Mouse (Mus musculus) heart, embryonic 14.5 days (tissue): ENCODE data around the gene 6330409D20Rik. TPM values are rescaled to one million over a fixed set of nuclear protein-coding genes. Genes with fewer than 3 reads are reported as not detected.

Source experiments
- ATAC-seq: fragments of 200-750 bp; cut with Nextera tagmentation; 2 replicates; pipeline ENCODE4 v1.8.0; 2017; ENCODE audit warnings: low read depth, moderate TSS enrichment; ENCODE audit not compliant: insufficient number of reproducible peaks, insufficient read depth, low FRiP score
- H3K27ac ChIP-seq, 2 experiments: fragments of 200-500 bp in 1 of 2; fragments of 300-500 bp in 1 of 2; sonication (generic) in 1 of 2; replicated peaks in 1 of 2; 2 replicates each; pipeline ENCODE4 v1.5.1; 2012 to 2014; ENCODE audit warnings: low read depth in 2 of 2, low read length in 2 of 2, control low read depth in 1 of 2, mild to moderate bottlenecking in 1 of 2, mixed read lengths in 1 of 2; ENCODE audit not compliant: control insufficient read depth in 1 of 2, insufficient read depth in 1 of 2
- H3K27me3 ChIP-seq: fragments of 300-500 bp; sonication (generic); 2 replicates; pipeline ENCODE4 v1.6.1; 2014; ENCODE audit warnings: mild to moderate bottlenecking, low read length, control low read depth; ENCODE audit not compliant: control insufficient read depth, insufficient read depth
- H3K36me3 ChIP-seq: fragments of 300-500 bp; sonication (generic); 2 replicates; pipeline ENCODE4 v1.6.1; 2014; ENCODE audit warnings: mild to moderate bottlenecking, control low read depth, low read length, mixed read lengths; ENCODE audit not compliant: control insufficient read depth, insufficient read depth
- H3K4me1 ChIP-seq, 2 experiments: fragments of 200-500 bp in 1 of 2; fragments of 300-500 bp in 1 of 2; sonication (generic) in 1 of 2; 2 replicates each; pipeline ENCODE4 v1.6.1; 2012 to 2014; ENCODE audit warnings: low read length in 2 of 2, control low read depth in 1 of 2, mixed read lengths in 1 of 2; ENCODE audit not compliant: control insufficient read depth in 2 of 2, insufficient read depth in 2 of 2
- H3K4me2 ChIP-seq: fragments of 300-500 bp; sonication (generic); 2 replicates; pipeline ENCODE4 v1.6.1; 2014; ENCODE audit warnings: mild to moderate bottlenecking, low read length
- H3K4me3 ChIP-seq, 2 experiments: fragments of 200-500 bp in 1 of 2; fragments of 300-500 bp in 1 of 2; sonication (generic) in 1 of 2; 2 replicates each; pipeline ENCODE4 v1.5.1; 2012 to 2014; ENCODE audit warnings: low read length in 2 of 2, mild to moderate bottlenecking in 2 of 2, control low read depth in 1 of 2, low read depth in 1 of 2, moderate library complexity in 1 of 2; ENCODE audit not compliant: control insufficient read depth in 1 of 2, insufficient read depth in 1 of 2
- H3K9ac ChIP-seq: fragments of 300-500 bp; sonication (generic); 2 replicates; pipeline ENCODE4 v1.6.1; 2014; ENCODE audit warnings: mild to moderate bottlenecking, low read length
- H3K9me3 ChIP-seq: fragments of 300-500 bp; sonication (generic); 2 replicates; pipeline ENCODE4 v1.6.1; 2016; ENCODE audit warnings: low read length, control low read depth; ENCODE audit not compliant: control insufficient read depth
- whole genome bisulfite sequencing: fragments of 180-500 bp; shearing (Covaris S2); extraction: QIAGEN DNeasy Blood & Tissue Kit; methylation state at CpG from one replicate; pipeline ENCODE4 v1.1.7; 2014; 5-methylcytosine and 5-hydroxymethylcytosine counted together
- polyA plus RNA-seq: library from polyadenylated mRNA; unstranded; fragments of >200 nt; fragmentation: Nextera tagmentation; extraction: Ambion mirVana; gene quantifications from 2 replicates; pipeline ENCODE4 v1.2.1, GENCODE M21; 2014

6330409D20Rik gene
- polyA plus RNA-seq, 1 experiment from 2014 or later: 0.68 TPM

- no peak for ATAC-seq
- H3K4me2 ChIP-seq: no peak overlapping the region
- H3K27ac ChIP-seq: no peak overlapping the region
- H3K36me3 ChIP-seq: no peaks in the 10 kb centered on the region
- no peak overlapping the region for H3K4me3 ChIP-seq
- H3K27me3 ChIP-seq: no peaks in the 10 kb centered on the region
- no peak overlapping the region for H3K9ac ChIP-seq
- 93% methylated on average over 6 of the region's 6 CpGs for WGBS
- H3K9me3 ChIP-seq: no peaks in the 10 kb centered on the region
- peaks cover 7 to 9% of the 10 kb centered on the region in 2 experiments for H3K4me1 ChIP-seq
These were observed 37.3 kb upstream of the 6330409D20Rik start for GRCm38 (mm10) chr2:32778081-32778480.

- peaks cover 7 to 9% of the 10 kb centered on the region in 2 experiments for H3K4me1 ChIP-seq
- H3K36me3 ChIP-seq: no peaks in the 10 kb centered on the region
- H3K27me3 ChIP-seq: no peaks in the 10 kb centered on the region
- 23% methylated on average over 22 of the region's 22 CpGs for WGBS
- H3K4me2 ChIP-seq: peak overlapping the region; percentile 87
- H3K4me3 ChIP-seq: peak overlapping the region; percentile 57 to 73
- H3K9me3 ChIP-seq: no peaks in the 10 kb centered on the region
- H3K27ac ChIP-seq: no peak overlapping the region
- ATAC-seq: no peak
- peak overlapping the region; percentile 70 for H3K9ac ChIP-seq
These were observed 35.4 kb upstream of the 6330409D20Rik start for GRCm38 (mm10) chr2:32776192-32776591.

GRCm38 (mm10) chr2:32775359-32776074 is 34.7 kb upstream of the 6330409D20Rik start, which contains the start of the genes Ttc16 and Ptrh1:
TSS of gene Ttc16 (minus strand) at chr2:32775633.
TSS of gene Ptrh1 (plus strand) at chr2:32775786.
- Histone ChIP-seq H3K27ac (peak within 1 kb of the TSS; percentile 67 to 73; a peak in 3 of 4 replicates), H3K4me1 (peaks cover 7 to 9% of the 10 kb centered on the region in 2 experiments), H3K9ac (peak within 1 kb of the TSS; percentile 70), H3K4me3 (peak within 1 kb of the TSS; percentile 57 to 73), H3K36me3 (no peaks in the 10 kb centered on the region), H3K4me2 (peak within 1 kb of the TSS; percentile 87), H3K9me3 (no peaks in the 10 kb centered on the region), H3K27me3 (no peaks in the 10 kb centered on the region)
- peak; percentile 93 for ATAC-seq
- under 1% methylated on average over 46 of the region's 46 CpGs for WGBS

- 79% methylated on average over 8 of the region's 8 CpGs for WGBS
- H3K9ac ChIP-seq: no peak overlapping the region
- no peaks in the 10 kb centered on the region for H3K36me3 ChIP-seq
- no peaks in the 10 kb centered on the region for H3K27me3 ChIP-seq
- no peak for ATAC-seq
- H3K4me1 ChIP-seq: peaks cover 7 to 9% of the 10 kb centered on the region in 2 experiments
- H3K4me2 ChIP-seq: no peak overlapping the region
- no peaks in the 10 kb centered on the region for H3K9me3 ChIP-seq
- no peak overlapping the region for H3K4me3 ChIP-seq
- H3K27ac ChIP-seq: no peak overlapping the region
These were observed 31.9 kb upstream of the 6330409D20Rik start for GRCm38 (mm10) chr2:32772626-32773279.

GRCm38 (mm10) chr2:32771886-32772285 is 31.1 kb upstream of the 6330409D20Rik start:
- Histone ChIP-seq H3K36me3 (no peaks in the 10 kb centered on the region), H3K27ac (no peak overlapping the region), H3K27me3 (no peaks in the 10 kb centered on the region), H3K4me3 (no peak overlapping the region), H3K9me3 (no peaks in the 10 kb centered on the region), H3K4me2 (no peak overlapping the region), H3K9ac (no peak overlapping the region), H3K4me1 (peaks cover 7 to 9% of the 10 kb centered on the region in 2 experiments)
- 29% methylated on average over 12 of the region's 12 CpGs for WGBS
- ATAC-seq: no peak

- no peaks in the 10 kb centered on the region for H3K27me3 ChIP-seq
- no peak overlapping the region for H3K27ac ChIP-seq
- H3K9me3 ChIP-seq: no peaks in the 10 kb centered on the region
- H3K4me2 ChIP-seq: no peak overlapping the region
- no peaks in the 10 kb centered on the region for H3K4me1 ChIP-seq
- H3K36me3 ChIP-seq: no peaks in the 10 kb centered on the region
- H3K9ac ChIP-seq: no peak overlapping the region
- no peak overlapping the region for H3K4me3 ChIP-seq
- no peak for ATAC-seq
- 88% methylated on average over 5 of the region's 5 CpGs for WGBS
These were observed 28.7 kb upstream of the 6330409D20Rik start for GRCm38 (mm10) chr2:32769327-32770085.

GRCm38 (mm10) chr2:32768661-32769285 is 28.0 kb upstream of the 6330409D20Rik start:
- H3K27ac ChIP-seq: no peak overlapping the region
- no peaks in the 10 kb centered on the region for H3K36me3 ChIP-seq
- WGBS: 47% methylated on average over 19 of the region's 19 CpGs
- no peak overlapping the region for H3K9ac ChIP-seq
- no peak overlapping the region for H3K4me3 ChIP-seq
- no peaks in the 10 kb centered on the region for H3K27me3 ChIP-seq
- no peaks in the 10 kb centered on the region for H3K4me1 ChIP-seq
- H3K4me2 ChIP-seq: no peak overlapping the region
- H3K9me3 ChIP-seq: no peaks in the 10 kb centered on the region
- ATAC-seq: no peak
